Mouse (Mus musculus) neural tube, embryonic 14.5 days (tissue): ENCODE data around the gene 9130019O22Rik. TPM values are rescaled to one million over a fixed set of nuclear protein-coding genes. Genes with fewer than 3 reads are reported as not detected.

ENCODE experiments used
- ATAC-seq: fragments of 200-750 bp; cut with Nextera tagmentation; 2 replicates; pipeline ENCODE4 v1.8.0; 2017; ENCODE audit warnings: low read depth, mild to moderate bottlenecking, moderate TSS enrichment, moderate library complexity
- H3K27ac ChIP-seq: fragments of 300-500 bp; sonication (generic); 2 replicates; pipeline ENCODE4 v1.5.1; 2014; ENCODE audit warnings: low read depth, mild to moderate bottlenecking, control low read depth, low read length, moderate library complexity, mixed read lengths
- H3K27me3 ChIP-seq: fragments of 300-500 bp; sonication (generic); 2 replicates; pipeline ENCODE4 v1.6.1; 2014; ENCODE audit warnings: low read length; ENCODE audit not compliant: control insufficient read depth, insufficient read depth
- H3K36me3 ChIP-seq: fragments of 300-500 bp; sonication (generic); 2 replicates; pipeline ENCODE4 v1.6.1; 2014; ENCODE audit warnings: low read length, mixed read lengths; ENCODE audit not compliant: control insufficient read depth, insufficient read depth
- H3K4me1 ChIP-seq: fragments of 300-500 bp; sonication (generic); 2 replicates; pipeline ENCODE4 v1.6.1; 2014; ENCODE audit warnings: low read length; ENCODE audit not compliant: control insufficient read depth, insufficient read depth
- H3K4me2 ChIP-seq: fragments of 300-500 bp; sonication (generic); 2 replicates; pipeline ENCODE4 v1.6.1; 2014; ENCODE audit warnings: mild to moderate bottlenecking, low read depth, low read length, control low read depth
- H3K4me3 ChIP-seq: fragments of 300-500 bp; sonication (generic); 2 replicates; pipeline ENCODE4 v1.5.1; 2014; ENCODE audit warnings: low read depth, low read length, control low read depth, mixed read lengths
- H3K9ac ChIP-seq: fragments of 300-500 bp; sonication (generic); replicated peaks from 2 replicates; pipeline ENCODE4 v1.6.1; 2014; ENCODE audit warnings: low read depth, mild to moderate bottlenecking, control low read depth, low read length, mixed read lengths
- H3K9me3 ChIP-seq: fragments of 300-500 bp; sonication (generic); 2 replicates; pipeline ENCODE4 v1.6.1; 2016; ENCODE audit warnings: low read length; ENCODE audit not compliant: control insufficient read depth
- WGBS: fragments of 180-500 bp; shearing (Covaris S2); extraction: QIAGEN DNeasy Blood & Tissue Kit; methylation state at CpG from one replicate; pipeline ENCODE4 v1.1.7; 2014; 5-methylcytosine and 5-hydroxymethylcytosine counted together
- polyA plus RNA-seq: library from polyadenylated mRNA; unstranded; fragments of >200 nt; fragmentation: Nextera tagmentation; extraction: Ambion mirVana; gene quantifications from 2 replicates; pipeline ENCODE4 v1.2.1, GENCODE M21; 2014

9130019O22Rik gene
- polyA plus RNA-seq, result 5.6 and 6.7 TPM in 2 replicates

DNA sequence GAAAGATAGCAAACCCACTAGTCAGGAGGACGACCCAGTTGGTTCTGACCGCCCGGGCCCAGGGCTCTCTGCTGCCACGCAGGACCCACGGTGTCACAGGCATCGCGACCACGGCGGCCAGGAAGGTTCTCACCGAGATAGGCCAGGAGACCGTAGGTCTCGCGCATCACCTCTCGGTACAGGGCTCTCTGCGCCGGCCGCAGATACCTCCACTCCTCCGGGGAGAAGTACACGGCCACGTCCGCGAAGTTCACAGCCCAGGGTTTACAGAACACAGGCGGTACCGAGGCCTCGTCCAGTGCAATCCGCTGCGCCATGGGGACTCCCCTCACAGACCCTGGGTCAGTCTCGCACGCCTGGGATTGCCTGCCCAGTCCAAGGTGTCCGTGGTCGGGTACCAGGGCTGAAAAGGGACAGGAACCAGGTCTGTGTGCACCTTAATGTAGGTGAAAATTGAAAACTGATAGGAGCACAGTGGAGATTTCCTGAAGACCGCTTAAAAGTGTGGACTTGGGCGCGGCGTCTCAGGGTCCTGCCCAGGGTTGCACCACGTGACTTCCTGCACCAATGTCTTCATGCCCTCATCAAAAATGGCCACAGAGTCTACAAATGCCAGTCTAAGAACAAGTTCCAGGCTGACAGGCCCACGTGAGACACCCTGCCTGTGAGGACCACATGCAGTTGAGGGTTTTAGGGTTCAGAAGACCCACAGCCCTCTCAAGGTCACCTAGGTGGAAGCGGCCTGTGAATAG, at the start of gene 9130019O22Rik:
Gene 9130019O22Rik, minus strand, starts transcription at position 526 of the 752 bp plus-strand sequence.
- Histone ChIP-seq H3K36me3 (no peaks in the 10 kb centered on the region), H3K4me3 (peak within 1 kb of the TSS; percentile 38), H3K4me2 (peak within 1 kb of the TSS; percentile 59), H3K27ac (no peak within 1 kb of the TSS), H3K27me3 (no peaks in the 10 kb centered on the region), H3K9me3 (no peaks in the 10 kb centered on the region), H3K9ac (peak within 1 kb of the TSS; percentile 55), H3K4me1 (no peaks in the 10 kb centered on the region)
- peak; percentile 90 for ATAC-seq
- 13% methylated on average over 35 of the region's 38 CpGs for WGBS

DNA sequence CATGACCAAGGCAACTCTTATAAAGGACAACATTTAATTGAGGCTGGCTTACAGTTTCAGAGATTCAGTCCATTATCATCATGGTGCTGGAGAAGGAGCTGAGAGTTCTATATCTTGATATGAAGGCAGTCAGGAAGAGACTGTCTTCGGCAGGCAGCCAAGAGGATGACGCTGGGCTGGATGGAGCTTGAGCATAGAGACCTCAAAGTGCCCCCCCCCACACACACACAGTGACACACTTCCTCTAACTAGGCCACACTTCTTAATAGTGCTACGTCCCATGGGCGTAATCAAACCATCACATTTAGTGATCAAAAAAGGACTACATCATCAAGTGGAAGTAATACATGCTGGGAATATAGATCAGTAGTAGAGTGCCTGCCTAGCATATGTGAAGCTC, 48.2 kb upstream of the 9130019O22Rik start:
- no peaks in the 10 kb centered on the region for H3K27me3 ChIP-seq
- H3K4me2 ChIP-seq, result no peak overlapping the region
- no peak overlapping the region for H3K9ac ChIP-seq
- H3K4me1 ChIP-seq, result no peaks in the 10 kb centered on the region
- no peak overlapping the region for H3K27ac ChIP-seq
- no peak for ATAC-seq
- WGBS, result 93% methylated on average over 4 of the region's 4 CpGs
- no peak overlapping the region for H3K4me3 ChIP-seq
- H3K9me3 ChIP-seq, result no peaks in the 10 kb centered on the region; the same call in 1 of the 2 replicates
- H3K36me3 ChIP-seq, result no peaks in the 10 kb centered on the region

DNA sequence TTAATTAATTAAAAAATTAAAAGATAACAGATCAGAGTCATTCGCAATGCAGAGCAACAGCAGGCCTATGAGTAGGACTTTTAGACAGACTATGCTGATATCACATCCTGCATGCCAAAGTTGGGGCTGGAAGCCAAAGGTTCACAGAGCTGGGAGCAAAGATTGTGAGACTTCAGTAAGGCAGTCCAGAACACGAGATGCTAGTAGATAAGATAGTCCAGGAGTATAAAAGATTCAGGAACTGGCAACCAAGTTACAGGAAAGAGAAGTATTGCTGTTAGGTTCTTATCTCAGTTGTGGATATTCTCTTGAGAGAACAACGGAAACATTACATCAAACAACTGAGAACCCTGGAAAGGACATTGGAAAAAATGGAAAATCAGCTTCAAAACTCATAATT, 39.4 kb upstream of the 9130019O22Rik start:
- no peak for ATAC-seq
- WGBS, result 80% methylated on average over 3 of the region's 3 CpGs

GRCm38 (mm10) chr7:127425911-127426310, 38.9 kb upstream of the 9130019O22Rik start:
- Histone ChIP-seq H3K27me3 (no peaks in the 10 kb centered on the region), H3K9ac (no peak overlapping the region), H3K4me2 (no peak overlapping the region), H3K4me3 (no peak overlapping the region), H3K36me3 (no peaks in the 10 kb centered on the region), H3K27ac (no peak overlapping the region), H3K4me1 (peaks cover 4% of the 10 kb centered on the region), H3K9me3 (no peaks in the 10 kb centered on the region)
- no peak for ATAC-seq
- WGBS, result 88% methylated on average over 2 of the region's 2 CpGs

More for the DNA sequence above, 39.4 kb upstream of the 9130019O22Rik start:
- Histone ChIP-seq H3K36me3 (no peaks in the 10 kb centered on the region), H3K4me1 (peaks cover under 1% of the 10 kb centered on the region), H3K4me2 (no peak overlapping the region), H3K27me3 (no peaks in the 10 kb centered on the region), H3K9ac (no peak overlapping the region), H3K27ac (no peak overlapping the region), H3K4me3 (no peak overlapping the region), H3K9me3 (no peaks in the 10 kb centered on the region)

DNA sequence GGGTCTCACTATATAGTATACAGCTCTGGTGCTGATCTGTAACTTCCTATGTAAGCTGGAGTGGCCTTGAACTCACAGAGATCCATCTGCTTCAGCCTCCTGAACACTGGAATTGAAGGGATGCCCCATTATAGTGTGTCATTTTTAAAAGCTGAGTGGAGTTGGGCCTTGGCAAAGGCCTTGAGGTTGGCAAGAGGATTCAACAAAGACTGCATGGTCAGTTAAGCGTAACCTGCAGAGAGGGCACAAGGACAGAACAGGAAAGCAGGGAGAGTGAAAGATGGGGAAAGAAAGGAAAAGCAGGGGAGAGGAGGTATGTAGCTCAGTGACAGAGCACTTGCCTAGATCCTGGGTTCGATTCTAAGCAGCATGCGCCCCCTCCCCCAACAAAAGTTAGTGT, 38.3 kb upstream of the 9130019O22Rik start:
- peaks cover 4% of the 10 kb centered on the region for H3K4me1 ChIP-seq
- H3K27ac ChIP-seq, result no peak overlapping the region
- WGBS, result 89% methylated on average over 3 of the region's 3 CpGs
- H3K4me2 ChIP-seq, result no peak overlapping the region
- no peaks in the 10 kb centered on the region for H3K9me3 ChIP-seq
- H3K9ac ChIP-seq, result no peak overlapping the region
- ATAC-seq, result no peak
- H3K27me3 ChIP-seq, result no peaks in the 10 kb centered on the region
- H3K36me3 ChIP-seq, result no peaks in the 10 kb centered on the region
- H3K4me3 ChIP-seq, result no peak overlapping the region

DNA sequence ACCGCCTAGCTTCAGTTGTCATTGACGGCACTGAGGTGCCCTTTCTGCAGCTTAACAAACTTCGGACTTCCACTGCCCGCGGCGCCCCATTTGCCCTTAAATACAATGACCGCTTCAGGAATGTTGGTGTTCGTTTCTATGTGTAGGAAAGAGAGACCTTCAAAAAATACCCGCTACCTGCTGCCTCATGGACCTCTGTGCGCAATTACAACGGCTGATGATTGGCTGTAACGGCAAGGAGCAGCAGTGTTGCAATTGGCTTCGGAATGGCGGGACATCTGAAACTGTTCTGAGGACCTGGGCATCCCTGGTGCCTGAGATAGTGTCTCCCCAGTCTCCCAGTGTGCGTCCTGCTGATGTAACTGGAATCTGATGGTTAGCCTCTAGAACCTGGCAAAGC, 35.3 kb upstream of the 9130019O22Rik start:
- peak overlapping the region; percentile 78 for H3K9ac ChIP-seq

DNA sequence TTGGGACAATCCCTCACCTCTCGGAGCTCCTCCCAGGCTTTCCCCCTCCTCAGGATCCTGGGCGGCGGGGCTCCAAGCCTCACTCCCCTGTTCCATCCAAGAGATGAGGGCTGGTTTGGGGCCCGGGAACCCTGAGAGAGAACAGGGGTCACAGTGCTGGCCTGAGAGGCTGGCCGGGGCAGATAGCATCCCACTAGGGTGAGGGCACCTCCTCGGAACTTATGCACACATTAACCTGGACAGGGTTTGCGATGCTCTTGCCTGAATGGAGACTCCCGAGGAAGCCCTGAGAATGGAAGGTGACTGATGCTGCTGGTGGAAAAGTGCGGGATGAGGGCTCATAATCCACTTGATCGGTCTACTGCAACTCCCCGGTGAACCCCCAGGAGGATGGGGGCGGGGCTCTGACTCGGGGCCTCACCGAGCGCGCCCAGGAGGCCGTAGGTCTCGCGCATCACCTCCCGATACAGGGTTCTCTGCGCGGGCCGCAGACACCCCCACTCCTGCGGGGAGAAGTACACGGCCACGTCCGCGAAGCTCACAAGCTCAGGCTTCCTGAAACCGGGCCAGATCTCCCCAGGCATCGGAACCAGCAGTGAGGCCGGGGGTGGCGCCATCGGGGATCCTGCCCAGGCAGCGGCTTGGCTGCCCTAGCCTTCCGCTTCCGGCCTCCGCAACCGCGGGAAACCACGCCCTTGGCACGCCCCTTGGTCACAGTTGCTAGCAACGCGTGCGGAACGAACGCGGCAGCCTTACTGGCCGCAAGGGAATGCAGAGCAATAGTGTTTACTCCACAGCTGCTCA, 34.6 kb upstream of the 9130019O22Rik start, which contains the start of gene Zfp688:
Gene Zfp688, minus strand, starts transcription at position 681 of the 804 bp plus-strand sequence.
- H3K36me3 ChIP-seq, result 0 out of 2 replicates have a peak, but pooled peaks cover 3% of the 10 kb centered on the region
- H3K4me1 ChIP-seq, result peaks cover 4% of the 10 kb centered on the region
- H3K27ac ChIP-seq, result peak within 1 kb of the TSS; percentile 79
- H3K4me2 ChIP-seq, result peak within 1 kb of the TSS; percentile 97
- peak within 1 kb of the TSS; percentile 78 for H3K9ac ChIP-seq
- ATAC-seq, result peak; percentile 96
- no peaks in the 10 kb centered on the region for H3K9me3 ChIP-seq
- 2% methylated on average over 47 of the region's 48 CpGs for WGBS
- peak within 1 kb of the TSS; percentile 71 for H3K4me3 ChIP-seq
- no peaks in the 10 kb centered on the region for H3K27me3 ChIP-seq

More for the DNA sequence above, 35.3 kb upstream of the 9130019O22Rik start:
- H3K4me2 ChIP-seq, result peak overlapping the region; percentile 97
- peak; percentile 81 for ATAC-seq
- H3K4me3 ChIP-seq, result peak overlapping the region; percentile 71
- 1% methylated on average over 15 of the region's 15 CpGs for WGBS
- 0 out of 2 replicates have a peak, but pooled peaks cover 3% of the 10 kb centered on the region for H3K36me3 ChIP-seq
- H3K4me1 ChIP-seq, result peaks cover 4% of the 10 kb centered on the region
- H3K9me3 ChIP-seq, result no peaks in the 10 kb centered on the region
- peak overlapping the region; percentile 79 for H3K27ac ChIP-seq
- H3K27me3 ChIP-seq, result no peaks in the 10 kb centered on the region

DNA sequence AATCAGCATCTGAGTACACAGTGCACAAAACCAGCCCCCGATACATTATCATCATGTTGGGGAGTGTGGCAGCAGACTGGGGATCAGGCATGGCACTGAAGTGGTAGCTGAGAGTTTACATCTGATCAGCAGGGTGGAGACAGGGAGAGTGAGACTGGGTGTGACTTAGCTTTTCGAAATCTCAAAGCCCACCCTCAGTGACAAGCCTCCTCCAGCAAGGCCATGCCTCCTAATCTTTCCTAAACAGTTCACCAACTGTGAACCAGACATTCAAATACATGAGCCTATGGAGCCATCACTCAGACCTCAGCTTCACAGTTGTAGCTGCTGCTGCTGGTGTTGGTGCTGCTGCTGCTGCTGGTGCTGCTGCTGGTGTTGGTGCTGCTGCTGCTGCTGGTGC, 24.5 kb upstream of the 9130019O22Rik start:
- Histone ChIP-seq H3K4me1 (no peaks in the 10 kb centered on the region), H3K9me3 (no peaks in the 10 kb centered on the region), H3K9ac (no peak overlapping the region), H3K4me2 (no peak overlapping the region), H3K27ac (no peak overlapping the region), H3K4me3 (no peak overlapping the region), H3K36me3 (no peaks in the 10 kb centered on the region), H3K27me3 (no peaks in the 10 kb centered on the region)
- WGBS, result 81% methylated on average over 2 of the region's 2 CpGs
- no peak for ATAC-seq
